Mouse (Mus musculus) frontal cortex, postnatal 25 days (tissue): Measurements from ENCODE around the gene Tacc3.

Source experiments
- DNase-seq, 2 experiments: peaks; one replicate each; pipeline ENCODE4 v3.0.0; 2022; ENCODE audit warnings: low spot score in 2 of 2

The Tacc3 gene

DNA sequence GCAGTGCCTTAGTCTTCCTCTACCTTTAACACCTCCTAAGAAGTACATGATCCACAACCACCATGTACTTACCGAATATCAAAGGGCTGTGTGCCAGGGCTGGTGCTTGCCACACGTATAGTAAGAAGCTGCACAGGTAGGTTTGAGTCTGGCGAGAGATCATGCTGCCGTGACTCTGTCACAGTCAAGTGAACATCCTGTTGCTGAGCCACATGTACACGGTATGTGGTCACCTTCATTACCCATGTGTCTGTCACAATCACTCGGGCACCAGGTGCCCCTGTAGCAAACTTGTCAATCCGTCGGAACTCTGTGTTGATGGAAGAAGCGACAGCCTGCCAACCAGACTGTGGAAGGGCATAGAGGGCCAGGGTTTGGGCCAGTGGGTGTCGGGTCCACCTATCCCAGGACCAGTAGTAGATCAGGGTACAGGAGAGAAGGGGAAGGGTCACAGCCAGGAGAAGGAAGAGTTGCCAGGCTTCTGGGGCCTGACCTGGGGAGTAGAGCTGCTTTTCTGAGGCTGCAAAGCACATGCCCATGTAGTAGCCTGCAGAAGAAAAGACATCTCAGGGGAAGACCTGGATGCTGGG, 2.6 kb upstream of the Tacc3 start:
- no peak for DNase-seq

DNA sequence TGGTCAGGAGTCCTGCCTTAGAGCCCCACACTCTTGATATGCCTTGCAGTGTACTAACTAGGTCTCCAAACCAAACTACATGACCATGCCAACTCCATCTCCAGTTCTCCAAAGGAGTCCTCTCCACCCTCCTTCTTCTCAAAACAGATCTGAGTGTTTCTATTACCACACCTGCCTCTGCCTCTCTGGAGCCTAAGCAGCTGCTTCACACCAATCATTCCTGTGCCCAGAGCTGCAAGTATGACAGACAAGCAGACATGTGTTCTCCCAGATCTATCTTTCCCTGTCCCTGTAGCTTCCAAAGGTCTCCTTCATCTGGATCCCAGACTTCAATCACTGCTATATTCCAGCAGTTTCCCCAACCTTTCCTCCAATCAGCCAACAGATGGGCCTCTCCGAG, 1.2 kb upstream of the Tacc3 start:
- DNase-seq: no peak

DNA sequence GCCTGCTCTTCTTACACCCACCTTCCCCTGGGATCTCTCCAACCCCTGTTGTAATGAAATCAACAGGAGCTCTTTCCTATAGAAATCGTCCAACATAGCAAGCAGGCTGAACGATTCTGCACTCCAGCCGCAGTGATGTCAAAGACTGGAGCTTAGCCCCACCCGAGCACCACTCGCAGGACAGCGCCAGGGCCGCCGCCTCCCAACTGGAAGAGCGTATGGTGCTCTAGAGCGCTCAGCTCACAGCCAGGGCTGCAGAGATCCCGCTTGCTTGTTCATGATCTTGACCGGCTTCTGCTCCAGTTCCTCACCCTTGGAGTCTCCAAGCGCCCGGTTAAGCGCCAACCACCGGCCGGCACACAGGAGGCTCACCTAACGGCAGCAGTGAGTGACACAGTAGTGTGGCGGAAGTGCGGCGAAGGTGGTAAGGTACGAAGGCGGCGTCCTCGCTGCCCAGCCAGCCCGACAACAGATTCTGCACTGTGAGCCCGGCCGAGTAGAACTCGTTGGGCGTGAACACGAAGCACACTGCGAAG, 609 bp upstream of the Tacc3 start:
- DNase-seq: no peak

DNA sequence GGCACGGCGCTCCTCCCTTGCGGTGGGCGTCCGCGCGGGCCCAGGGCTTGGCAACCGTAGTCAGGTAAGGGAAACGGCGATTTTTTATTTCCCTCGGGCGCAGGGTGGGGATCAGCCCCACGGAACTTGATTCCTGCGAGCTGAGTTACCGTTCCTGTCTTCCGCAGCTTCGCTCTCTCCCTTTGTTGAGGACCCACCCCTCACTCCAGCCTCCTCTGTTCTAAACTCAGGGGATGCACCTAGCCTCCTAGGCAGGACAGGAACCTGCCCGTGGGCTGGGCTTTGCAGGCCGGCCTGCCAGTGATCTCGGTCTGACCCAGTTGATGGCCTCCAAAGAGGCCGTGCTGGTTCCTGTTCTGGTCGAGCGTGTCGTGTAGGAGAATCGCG, 729 bp downstream of the Tacc3 start:
- no peak for DNase-seq

DNA sequence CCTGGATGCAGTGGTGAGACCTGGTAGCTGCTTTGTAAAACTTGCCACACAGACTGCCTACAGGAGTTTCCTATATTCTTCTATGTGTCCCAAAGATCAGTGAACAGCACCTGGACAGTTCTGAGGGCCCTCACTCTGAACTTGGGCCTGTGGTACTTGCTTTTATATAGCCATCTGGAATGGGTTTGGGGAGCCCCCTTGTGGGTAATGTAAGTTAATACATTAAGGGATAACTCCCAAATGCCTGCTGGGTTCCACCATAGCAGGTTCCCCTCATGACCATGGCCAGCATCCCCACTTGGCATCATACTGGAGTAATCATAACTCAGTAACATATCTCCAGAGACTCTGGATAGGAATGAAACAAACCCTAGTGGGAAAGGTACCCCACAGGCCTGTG, 10.3 kb downstream of the Tacc3 start:
- DNase-seq: no peak

DNA sequence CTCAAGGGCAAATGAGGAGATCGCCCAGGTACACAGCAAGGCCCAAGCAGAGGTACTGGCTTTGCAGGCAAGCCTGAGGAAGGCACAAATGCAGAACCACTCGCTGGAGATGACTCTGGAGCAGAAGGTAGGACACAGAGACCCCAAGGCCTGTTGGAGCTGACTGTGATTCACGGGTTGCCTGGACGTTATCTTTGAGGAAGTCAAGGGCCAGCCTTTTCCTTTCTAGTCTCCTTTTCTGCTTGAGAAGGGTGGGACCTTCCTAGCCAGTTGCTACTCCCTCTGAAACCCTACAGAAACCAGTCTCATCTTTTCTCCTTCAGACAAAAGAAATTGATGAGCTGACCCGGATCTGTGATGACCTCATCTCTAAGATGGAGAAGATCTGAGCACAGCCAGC, 13.7 kb downstream of the Tacc3 start:
- no peak for DNase-seq

DNA sequence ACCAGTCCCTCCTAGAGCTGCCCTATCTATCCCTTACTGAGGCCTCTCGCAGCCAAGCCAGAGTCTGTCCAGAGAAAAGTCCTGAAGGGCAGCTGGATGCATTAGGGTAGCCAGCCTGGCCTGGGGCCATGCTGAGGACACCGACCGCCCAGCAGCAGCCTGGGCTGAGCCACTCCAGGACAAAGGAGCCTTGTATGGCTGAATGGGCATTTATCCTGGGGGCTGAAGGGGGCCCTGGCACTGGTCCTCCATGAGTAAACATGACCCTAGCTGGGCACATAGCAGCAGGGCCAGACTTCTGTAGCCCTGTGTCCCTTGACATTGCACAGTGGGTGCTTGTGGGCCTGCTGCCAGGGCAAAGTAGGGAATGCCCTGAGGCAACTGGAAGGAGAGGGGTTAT, 16.5 kb downstream of the Tacc3 start:
- DNase-seq: no peak

DNA sequence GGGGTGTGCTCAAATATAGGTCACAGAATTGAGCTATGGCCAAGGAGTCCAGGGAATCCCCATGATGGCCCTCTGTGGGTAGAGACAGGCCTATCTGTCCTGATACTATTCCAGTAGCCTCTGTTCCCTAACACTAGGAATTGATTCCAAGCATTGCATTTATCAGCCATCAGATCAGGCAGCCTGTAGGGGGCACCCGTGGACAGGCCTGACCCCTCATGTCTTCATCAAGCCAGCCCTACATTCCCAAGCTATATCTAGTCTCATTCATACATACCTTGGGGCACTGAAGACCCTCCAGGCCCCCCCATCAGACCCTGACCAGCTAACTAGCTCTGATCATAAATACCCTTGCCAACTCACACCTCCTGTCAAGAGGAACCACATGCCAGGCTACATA, 18.0 kb downstream of the Tacc3 start:
- peak; percentile 53 to 57 for DNase-seq

DNA sequence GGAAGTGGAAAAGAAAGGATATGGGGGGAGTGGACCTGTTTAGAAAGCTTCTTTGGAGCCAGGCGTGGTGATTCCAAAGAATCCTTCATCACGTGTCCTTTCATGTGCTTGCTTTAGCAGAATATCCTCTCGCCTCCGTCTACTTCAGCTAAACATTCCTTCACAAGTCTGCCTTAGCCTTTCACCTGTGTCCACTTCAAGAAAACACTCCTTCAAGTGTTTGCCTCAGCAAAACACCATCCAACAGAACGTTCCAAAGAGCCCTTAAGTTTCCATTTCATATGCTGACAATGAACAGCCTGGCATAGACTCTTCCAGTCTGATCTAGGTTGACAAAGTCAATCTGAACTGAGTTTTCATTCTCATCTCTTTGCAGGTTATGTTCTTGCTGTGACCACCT, 20.3 kb downstream of the Tacc3 start:
- no peak for DNase-seq

DNA sequence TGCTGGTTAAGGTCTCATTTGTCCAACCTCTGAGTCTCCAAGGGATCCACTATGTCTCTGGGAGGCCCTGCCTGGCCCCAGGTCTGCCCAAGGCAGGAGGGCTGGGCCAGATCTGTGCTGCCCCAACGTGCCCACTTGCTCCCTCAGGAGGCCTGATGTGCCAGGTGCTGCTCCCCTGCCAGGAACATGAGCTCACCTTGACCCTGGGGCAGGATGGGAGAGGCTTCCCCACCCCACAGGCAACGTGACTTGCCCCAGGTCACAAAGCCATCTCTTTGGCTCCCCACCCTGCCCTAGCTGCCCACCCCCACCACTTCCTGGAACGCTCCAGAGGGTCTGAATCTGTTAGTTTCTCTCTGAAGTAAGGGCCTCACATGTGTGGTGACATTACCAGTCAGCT, 23.1 kb downstream of the Tacc3 start:
- no peak for DNase-seq

DNA sequence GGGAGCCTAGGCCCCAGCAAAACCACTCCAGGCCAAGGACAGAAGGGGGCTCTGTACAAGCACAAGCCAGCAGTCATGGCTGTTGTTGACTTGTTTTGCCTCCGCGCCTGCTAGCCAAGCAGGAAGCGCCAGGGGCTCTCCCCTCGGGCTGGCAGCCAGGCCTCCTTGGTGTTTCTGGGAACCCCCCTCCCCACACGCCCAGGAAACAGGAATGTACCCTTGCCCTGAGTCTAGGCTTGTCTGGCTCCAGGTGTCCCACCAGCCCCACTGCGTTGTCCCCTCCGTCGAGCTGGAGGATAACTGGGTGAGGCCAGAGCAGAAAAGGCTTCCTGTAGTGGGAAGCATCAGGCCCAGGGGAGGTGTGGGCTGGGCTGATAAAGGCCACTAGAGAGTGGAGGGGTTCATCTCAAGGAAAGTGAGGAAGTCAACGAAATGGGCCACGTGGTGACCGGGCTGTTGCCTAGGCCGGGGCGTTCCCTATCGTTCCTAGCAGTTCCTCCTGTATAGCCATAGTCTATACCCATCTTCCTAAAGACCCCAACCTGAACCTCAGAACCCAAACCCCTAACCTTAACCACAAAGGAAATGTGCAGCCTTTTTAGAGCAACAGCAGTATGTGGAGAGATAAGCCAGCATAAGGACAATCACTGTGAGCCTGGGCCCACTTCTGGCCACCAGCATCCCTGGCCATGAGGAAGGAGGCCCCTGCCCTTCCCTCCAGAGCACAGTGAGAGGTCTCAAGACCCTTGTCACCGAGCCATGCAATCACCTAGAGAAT, 23.9 kb downstream of the Tacc3 start:
- DNase-seq: no peak

DNA sequence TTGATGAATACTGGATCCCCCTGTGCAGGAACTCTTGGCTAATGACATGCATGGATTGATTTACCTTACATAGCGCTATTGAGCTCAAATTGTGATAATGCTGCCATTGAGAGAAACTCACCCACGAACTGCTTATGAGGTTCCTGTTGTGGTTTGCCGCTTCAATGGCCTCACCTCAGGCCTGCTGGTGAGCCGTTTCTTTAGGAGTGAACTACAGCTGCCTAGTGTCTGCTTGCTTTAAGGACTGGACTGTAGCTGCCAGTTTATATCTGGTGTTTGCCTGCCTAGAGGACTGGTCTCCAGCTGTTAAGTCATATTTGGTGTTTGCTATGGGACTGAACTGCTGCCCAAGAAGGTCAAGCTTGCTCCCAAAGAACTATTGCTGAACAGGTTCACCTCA, 25.0 kb downstream of the Tacc3 start:
- DNase-seq: no peak

DNA sequence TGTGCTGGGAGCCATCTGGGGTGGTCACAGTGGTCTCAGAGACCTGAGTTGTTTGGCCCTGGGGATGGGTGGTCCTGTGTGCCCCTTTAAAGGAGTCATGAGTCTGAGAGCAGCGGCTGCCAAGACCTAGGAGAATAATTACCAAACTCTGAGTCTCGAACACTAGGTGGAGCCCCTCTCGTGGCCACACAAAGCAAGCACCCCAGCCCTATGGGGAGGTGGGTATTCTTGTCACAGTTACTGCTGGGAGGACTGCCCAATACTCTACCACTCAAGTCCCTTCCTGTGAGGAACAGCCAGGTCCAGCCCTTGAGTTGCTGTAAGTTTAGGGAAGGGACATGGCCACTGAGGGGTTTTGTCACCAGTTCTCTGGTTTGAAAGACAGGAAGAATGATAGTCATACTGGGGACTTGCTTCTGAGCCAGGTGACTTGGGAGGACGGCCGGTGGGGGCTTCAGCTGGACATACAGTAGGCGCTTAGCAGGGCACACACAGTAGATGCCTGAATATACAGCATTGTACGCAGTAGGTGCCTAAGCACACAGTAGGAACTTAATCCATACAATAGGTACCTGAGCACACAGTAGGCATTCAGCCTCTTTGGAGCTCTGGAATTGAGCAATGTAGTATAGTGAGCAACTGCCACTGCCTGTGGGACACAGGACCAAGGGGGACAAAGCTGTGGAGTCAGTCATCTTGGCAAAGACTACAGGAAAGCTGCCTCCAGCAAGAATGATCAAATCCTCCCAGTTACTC, 26.1 kb downstream of the Tacc3 start:
- peak in 1 of 2 experiments; percentile 30 for DNase-seq

DNA sequence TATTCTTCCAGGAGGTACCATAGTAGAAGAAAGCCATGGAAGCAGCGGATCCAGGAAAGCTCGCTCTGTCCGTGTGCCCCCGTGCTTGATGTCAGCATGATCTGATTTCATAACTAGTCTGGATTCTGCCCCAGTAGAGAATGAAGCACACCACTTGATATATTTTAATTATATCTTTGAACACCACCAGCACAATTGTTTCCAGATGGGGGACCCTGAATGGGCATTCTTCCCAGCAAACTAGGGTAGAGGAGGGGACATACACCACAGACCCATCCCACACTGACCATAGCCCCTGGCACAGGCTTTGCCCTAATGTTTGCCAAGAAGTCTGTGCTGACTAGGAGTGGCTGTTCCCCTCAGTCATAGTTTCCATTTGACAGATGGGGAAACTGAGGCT, 27.0 kb downstream of the Tacc3 start:
- DNase-seq: no peak

DNA sequence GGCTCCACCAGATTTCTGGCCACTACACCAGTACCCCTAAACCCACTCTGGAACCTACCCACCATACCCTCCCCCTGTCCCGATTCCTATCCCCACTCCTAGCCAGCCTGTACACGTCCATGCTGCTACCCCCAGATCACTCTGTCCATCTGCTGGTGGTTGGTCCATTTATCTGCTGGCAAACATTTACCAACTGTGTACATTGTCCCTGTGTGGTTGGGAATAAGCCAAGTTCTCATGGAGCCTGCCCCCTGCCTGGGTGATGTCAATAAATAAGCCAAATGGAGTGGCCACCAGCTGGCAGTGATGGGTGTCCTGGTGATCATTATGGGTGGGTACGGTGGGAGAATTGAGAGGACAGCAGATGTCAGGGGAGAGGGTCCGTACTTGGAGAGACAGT, 29.2 kb downstream of the Tacc3 start:
- DNase-seq: no peak

DNA sequence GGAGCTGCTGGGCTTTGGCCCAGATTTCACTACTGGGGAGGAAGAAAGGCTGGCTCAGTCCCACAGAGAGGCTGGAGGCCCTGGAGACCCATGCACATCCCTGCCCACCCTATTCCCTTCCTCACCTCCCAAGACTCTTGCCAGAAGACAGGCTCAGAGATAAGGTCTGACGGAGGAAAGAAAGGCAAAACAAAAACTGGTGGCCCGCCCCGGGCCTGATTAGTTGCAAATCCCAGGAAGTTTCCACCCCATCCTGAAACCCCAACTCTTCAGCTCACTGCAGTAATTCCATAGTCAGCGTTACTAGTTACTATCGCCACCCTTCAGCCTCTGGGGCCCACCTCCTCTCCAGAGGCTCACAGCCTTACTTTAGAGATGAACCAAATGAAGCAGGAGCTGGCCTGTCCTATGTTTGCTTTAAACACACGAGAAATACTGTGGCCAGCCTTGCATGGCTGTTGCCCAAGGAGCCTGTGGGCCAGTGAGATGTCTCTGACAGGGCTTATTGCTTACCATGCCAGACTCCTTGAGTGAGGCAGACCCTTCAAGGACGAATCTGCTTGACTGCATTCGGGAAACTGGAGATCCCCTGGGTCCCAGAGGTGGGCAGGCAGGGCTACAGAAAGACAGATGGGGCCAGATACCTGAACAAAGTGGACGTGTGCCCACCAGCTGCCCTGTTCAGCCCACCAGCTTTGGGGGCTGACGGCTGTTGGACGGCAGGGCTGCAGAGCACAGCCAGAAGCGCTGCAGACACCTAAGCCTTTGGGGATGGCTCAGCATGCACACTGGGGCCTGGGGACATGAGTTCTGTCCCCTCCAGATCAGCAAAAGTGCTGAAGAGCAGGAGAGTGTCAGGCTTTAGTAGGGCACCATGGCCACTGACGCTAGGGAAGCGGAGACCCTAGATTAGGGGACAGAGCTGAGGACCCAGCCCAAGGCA, 30.6 kb downstream of the Tacc3 start:
- DNase-seq: no peak

DNA sequence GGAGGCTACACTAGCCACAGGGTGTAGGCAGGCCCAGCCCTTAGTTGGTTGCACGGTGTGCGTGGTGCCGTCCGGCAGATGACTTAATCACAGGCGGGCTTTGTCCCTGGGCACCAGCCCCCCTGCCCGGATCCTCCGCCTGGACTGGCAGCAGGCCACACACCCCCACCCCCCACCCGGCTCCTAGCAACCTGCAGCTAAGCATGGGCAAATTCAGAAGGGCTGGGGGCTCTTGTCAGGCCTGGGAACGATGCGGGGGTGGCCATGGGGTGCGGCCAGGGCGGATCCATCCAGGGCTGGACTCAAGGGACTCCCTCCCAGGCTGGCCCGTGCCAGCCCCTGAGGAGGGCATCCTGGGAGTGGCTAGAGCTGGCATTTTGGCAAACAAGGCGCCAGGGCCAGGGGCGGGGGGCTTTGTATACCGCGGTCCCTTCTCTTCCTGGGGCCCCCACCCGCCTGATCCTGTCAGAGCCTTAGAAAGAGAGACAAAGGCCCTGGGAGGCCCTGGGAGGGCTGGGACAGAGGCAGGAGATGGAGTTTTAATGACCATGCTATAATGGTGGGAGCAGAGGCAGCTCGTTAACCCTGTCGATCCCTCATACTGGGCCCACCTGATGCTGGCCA, 31.4 kb downstream of the Tacc3 start:
- DNase-seq: no peak

DNA sequence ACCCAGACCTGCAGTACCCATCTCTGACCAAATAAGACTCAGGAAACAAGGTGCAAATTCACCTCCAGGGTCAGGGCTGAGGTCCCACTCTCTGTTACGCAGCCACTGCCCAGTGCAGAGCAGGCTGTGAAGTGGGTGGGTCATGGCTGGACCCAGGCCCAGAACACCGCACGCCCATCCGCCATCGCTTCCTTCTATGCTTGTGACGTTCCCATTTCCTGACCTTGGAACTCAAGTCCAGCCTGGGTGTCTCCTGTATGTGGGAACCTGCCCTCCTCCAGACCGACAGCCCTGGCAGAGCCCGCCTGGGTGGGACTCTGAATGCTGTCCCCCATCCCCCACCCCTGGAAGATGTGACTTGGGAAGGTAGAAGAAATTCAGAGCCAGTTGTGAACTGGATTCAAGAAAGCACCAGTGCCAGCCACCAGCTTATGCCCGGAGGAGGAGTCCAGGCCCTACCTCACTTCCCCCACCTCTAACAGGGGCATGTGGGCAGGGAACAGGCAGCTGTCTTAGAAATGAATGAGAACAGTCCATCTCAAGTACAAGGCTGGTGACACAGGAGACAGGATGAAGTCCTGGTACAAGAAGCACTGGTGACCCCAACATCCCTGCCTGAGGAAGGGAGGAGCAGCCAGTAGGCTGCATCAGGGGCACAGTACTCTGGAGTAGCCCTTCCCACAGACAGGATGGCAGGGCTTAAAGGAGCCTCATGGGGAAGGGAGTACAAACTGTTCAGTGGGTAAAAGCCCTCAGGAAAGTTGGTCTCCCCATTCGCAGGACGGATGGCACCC, 32.1 kb downstream of the Tacc3 start:
- no peak for DNase-seq

DNA sequence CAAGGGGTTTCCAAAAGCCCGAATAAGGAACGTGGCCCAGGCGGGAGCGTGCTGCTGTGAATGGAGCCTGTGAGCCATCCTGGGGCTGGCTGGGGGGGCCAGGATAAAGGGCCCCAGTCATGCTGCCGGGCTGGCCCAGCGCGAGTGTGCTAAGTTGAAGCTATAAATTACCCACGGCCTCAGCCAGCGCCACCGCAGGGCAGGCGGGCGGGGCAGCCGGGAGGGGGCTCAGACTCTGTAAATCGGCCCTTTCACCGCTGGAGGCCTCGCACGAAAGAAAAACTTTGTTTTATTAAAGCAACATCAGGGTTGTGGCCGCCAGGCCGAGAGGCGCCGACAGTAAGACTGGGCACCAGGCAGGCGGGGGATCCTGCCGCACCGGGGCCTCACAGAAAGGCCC, 34.5 kb downstream of the Tacc3 start:
- DNase-seq: no peak

DNA sequence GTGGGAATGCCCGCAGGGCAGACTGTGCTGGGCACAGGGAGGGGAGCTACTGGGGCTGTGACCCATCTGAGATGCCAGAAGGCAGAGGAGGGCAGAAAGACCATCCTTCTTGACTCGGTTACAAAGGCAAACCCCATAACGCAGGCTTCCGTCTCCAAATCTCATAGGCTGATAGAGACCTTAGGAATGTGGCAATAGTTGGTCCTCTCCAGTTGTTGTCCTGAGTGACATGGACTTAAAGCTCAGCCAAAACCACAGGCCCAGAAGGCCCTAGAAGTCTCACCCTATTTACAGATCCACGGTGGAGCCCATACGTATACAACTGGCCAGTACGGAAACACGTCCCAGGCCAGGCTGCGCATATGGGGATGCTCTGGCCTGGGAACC, 36.5 kb downstream of the Tacc3 start:
- DNase-seq: no peak
